7 mouse cellular contexts compared by ENCODE assay signal in genomic region chr2:71814016-71814415, GRCm38 (mm10). TPM values are rescaled to one million over a fixed set of nuclear protein-coding genes. Genes with fewer than 3 reads are reported as not detected.
DNase-seq lines count a peak whose midpoint lies in the region; ATAC-seq and TF ChIP-seq lines count a peak whose summit lies in the region.

No protein-coding gene starts in this region.

- peak; percentile 59 to 76 for DNase-seq in CD8-positive naive resting alpha-beta T cell, adult 2 months (ENCODE audit: low read depth in 2 of 2, low spot score in 2 of 2)
- no peak for DNase-seq in intestine, embryonic 14.5 days (ENCODE audit: low spot score)
- DNase-seq in lung, postnatal 0 days (ENCODE audit: low spot score) = peak; percentile 90
- no peak for DNase-seq in yolk sac, embryonic 10.5 days (ENCODE audit: low spot score)
- DNase-seq in testis, postnatal 14 days (ENCODE audit: low spot score) = no peak

- H3K9ac ChIP-seq in intestine, embryonic 14.5 days (ENCODE audit: low read length) = no peak overlapping the region
- H3K9ac ChIP-seq in lung, postnatal 0 days (replicated peaks; ENCODE audit: low read depth) = no peak overlapping the region
- H3K9ac ChIP-seq in stomach, embryonic 15.5 days = no peak overlapping the region

- H3K27me3 ChIP-seq in intestine, embryonic 14.5 days (replicated peaks; ENCODE audit: control insufficient read depth, insufficient read depth, low read length) = no peaks in the 10 kb centered on the region
- no peaks in the 10 kb centered on the region for H3K27me3 ChIP-seq in lung, postnatal 0 days (replicated peaks; ENCODE audit: insufficient read depth, low read length)
- no peaks in the 10 kb centered on the region for H3K27me3 ChIP-seq in stomach, embryonic 15.5 days (replicated peaks)

- peaks cover 20% of the 10 kb centered on the region for H3K4me1 ChIP-seq in intestine, embryonic 14.5 days (replicated peaks; ENCODE audit: control insufficient read depth, insufficient read depth, low read length)
- H3K4me1 ChIP-seq in lung, postnatal 0 days (ENCODE audit: insufficient read depth, low read depth, low read length) = peaks cover 28% of the 10 kb centered on the region; the same call in 1 of the 2 replicates
- H3K4me1 ChIP-seq in stomach, embryonic 15.5 days = peaks cover 38% of the 10 kb centered on the region

- ATAC-seq in activated CD4-positive, CD25-positive, alpha-beta regulatory T cell, adult 4 months = peak; percentile 79
- ATAC-seq in intestine, embryonic 14.5 days (replicated peaks; ENCODE audit: low FRiP score, low TSS enrichment, low read depth) = no peak; the same call in 1 of the 2 replicates
- ATAC-seq in lung, postnatal 0 days = peak; percentile 75
- ATAC-seq in stomach, embryonic 15.5 days (ENCODE audit: insufficient read depth, low FRiP score, low read depth) = peak; percentile 56; the same call in 1 of the 2 replicates

- no peak overlapping the region for H3K4me3 ChIP-seq in intestine, embryonic 14.5 days (ENCODE audit: low read depth, low read length)
- no peak overlapping the region for H3K4me3 ChIP-seq in lung, postnatal 0 days (ENCODE audit: low read depth, low read length)
- H3K4me3 ChIP-seq in stomach, embryonic 15.5 days (replicated peaks) = no peak overlapping the region

- H3K4me2 ChIP-seq in intestine, embryonic 14.5 days (ENCODE audit: low read length) = no peak overlapping the region
- no peak overlapping the region for H3K4me2 ChIP-seq in lung, postnatal 0 days (replicated peaks; ENCODE audit: low read depth, low read length)
- no peak overlapping the region for H3K4me2 ChIP-seq in stomach, embryonic 15.5 days

- TF ChIP-seq CTCF in lung, postnatal 0 days (IDR thresholded peaks at IDR 0.05) = no peak

- no peaks in the 10 kb centered on the region for H3K36me3 ChIP-seq in intestine, embryonic 14.5 days (ENCODE audit: control insufficient read depth, insufficient read depth, low read length)
- no peaks in the 10 kb centered on the region for H3K36me3 ChIP-seq in lung, postnatal 0 days (ENCODE audit: insufficient read depth, low read length)
- no peaks in the 10 kb centered on the region for H3K36me3 ChIP-seq in stomach, embryonic 15.5 days

- no peaks in the 10 kb centered on the region for H3K9me3 ChIP-seq in intestine, embryonic 14.5 days (ENCODE audit: control insufficient read depth, low read length)
- H3K9me3 ChIP-seq in lung, postnatal 0 days (ENCODE audit: low read length) = no peaks in the 10 kb centered on the region
- no peaks in the 10 kb centered on the region for H3K9me3 ChIP-seq in stomach, embryonic 15.5 days

- peak; percentile 36; the same call in 1 of the 2 replicates for TF ChIP-seq EP300 in lung, postnatal 0 days (IDR thresholded peaks at IDR 0.05)

- WGBS in intestine, embryonic 14.5 days = 44% methylated on average over 3 of the region's 3 CpGs
- 24% methylated on average over 3 of the region's 3 CpGs for WGBS in lung, postnatal 0 days
- WGBS in stomach, embryonic 15.5 days = 37% methylated on average over 3 of the region's 3 CpGs

- H3K27ac ChIP-seq in intestine, embryonic 14.5 days (ENCODE audit: low read depth) = peak overlapping the region; percentile 9; the same call in 1 of the 2 replicates
- H3K27ac ChIP-seq in lung, postnatal 0 days (ENCODE audit: low read length) = no peak overlapping the region; the same call in 1 of the 2 replicates
- peak overlapping the region; percentile 33 for H3K27ac ChIP-seq in stomach, embryonic 15.5 days

RNA-seq across cellular contexts. Expression of gene Pdk1, which starts 59.0 kb away (rescaled TPM):
- 10 to 100 TPM; 27.8 to 41.8 TPM for polyA plus RNA-seq in activated CD4-positive, CD25-positive, alpha-beta regulatory T cell, adult 4 months (2017; shearing (Covaris generic))
- polyA plus RNA-seq in intestine, embryonic 14.5 days (2014; fragmentation: Nextera tagmentation; extraction: Ambion mirVana) = 88.2 and 89.1 TPM in 2 replicates
- polyA plus RNA-seq in lung, postnatal 0 days (2015; fragmentation: Nextera tagmentation; extraction: Ambion mirVana) = 21.1 and 21.8 TPM in 2 replicates
- polyA plus RNA-seq in stomach, embryonic 15.5 days (2015; fragmentation: Nextera tagmentation; extraction: Ambion mirVana) = 67.2 and 69.8 TPM in 2 replicates

Comparison
In these comparisons a context has a peak if more than half of its experiments do, and no peak if none do; other contexts are left out.
1. DNase-seq: peak in CD8-positive naive resting alpha-beta T cell, adult 2 months (2 of 2) and lung, postnatal 0 days (single experiment); none in intestine, embryonic 14.5 days (single experiment), yolk sac, embryonic 10.5 days (single experiment) and testis, postnatal 14 days (single experiment).